Mouse (Mus musculus) heart, embryonic 11.5 days (tissue): Measurements from ENCODE around the gene Srgap2. TPM values are rescaled to one million over a fixed set of nuclear protein-coding genes. Genes with fewer than 3 reads are reported as not detected.
A peak's percentile ranks its signal among the peaks of the same experiment; 100 is the strongest.
"Not testable (repeated sequence)": the region's sequence is repeated elsewhere in the genome, so short reads cannot be mapped to it uniquely, and the experiment has no call there.

Experiments used
- ATAC-seq: fragments of 200-750 bp; cut with Nextera tagmentation; replicated peaks from 2 replicates; pipeline ENCODE4 v1.8.0; 2017; ENCODE audit warnings: moderate library complexity; ENCODE audit not compliant: insufficient number of reproducible peaks, low FRiP score, low TSS enrichment
- H3K27ac ChIP-seq: fragments of 300-500 bp; sonication (generic); 2 replicates; pipeline ENCODE4 v1.5.1; 2014; ENCODE audit warnings: mild to moderate bottlenecking, low read depth, low read length
- H3K27me3 ChIP-seq: fragments of 300-500 bp; sonication (generic); 2 replicates; pipeline ENCODE4 v1.6.1; 2014; ENCODE audit warnings: mild to moderate bottlenecking, low read length, mixed read lengths; ENCODE audit not compliant: control insufficient read depth, insufficient read depth
- H3K36me3 ChIP-seq: fragments of 300-500 bp; sonication (generic); 2 replicates; pipeline ENCODE4 v1.6.1; 2014; ENCODE audit warnings: mild to moderate bottlenecking, low read length, moderate library complexity, mixed read lengths; ENCODE audit not compliant: control insufficient read depth, insufficient read depth
- H3K4me1 ChIP-seq: fragments of 300-500 bp; sonication (generic); 2 replicates; pipeline ENCODE4 v1.6.1; 2014; ENCODE audit warnings: low read length; ENCODE audit not compliant: control insufficient read depth, insufficient read depth
- H3K4me2 ChIP-seq: fragments of 300-500 bp; sonication (generic); 2 replicates; pipeline ENCODE4 v1.6.1; 2014; ENCODE audit warnings: mild to moderate bottlenecking, moderate library complexity
- H3K4me3 ChIP-seq: fragments of 300-500 bp; sonication (generic); 2 replicates; pipeline ENCODE4 v1.5.1; 2014; ENCODE audit warnings: low read depth, low read length
- H3K9ac ChIP-seq: fragments of 300-500 bp; sonication (generic); 2 replicates; pipeline ENCODE4 v1.6.1; 2014; ENCODE audit warnings: mild to moderate bottlenecking, low read depth, low read length, moderate library complexity
- H3K9me3 ChIP-seq: fragments of 300-500 bp; sonication (generic); replicated peaks from 2 replicates; pipeline ENCODE4 v1.6.1; 2016; ENCODE audit warnings: low read length; ENCODE audit not compliant: control insufficient read depth
- WGBS: fragments of 180-500 bp; shearing (Covaris S2); extraction: QIAGEN DNeasy Blood & Tissue Kit; methylation state at CpG from one replicate; pipeline ENCODE4 v1.1.7; 2014; ENCODE audit not compliant: insufficient replicate concordance; 5-methylcytosine and 5-hydroxymethylcytosine counted together
- polyA plus RNA-seq: library from polyadenylated mRNA; unstranded; fragments of >200 nt; fragmentation: Nextera tagmentation; extraction: Ambion mirVana; gene quantifications from 2 replicates; pipeline ENCODE4 v1.2.1, GENCODE M21; 2014

Srgap2 gene
- 19.4 and 23.3 TPM in 2 replicates for polyA plus RNA-seq

DNA sequence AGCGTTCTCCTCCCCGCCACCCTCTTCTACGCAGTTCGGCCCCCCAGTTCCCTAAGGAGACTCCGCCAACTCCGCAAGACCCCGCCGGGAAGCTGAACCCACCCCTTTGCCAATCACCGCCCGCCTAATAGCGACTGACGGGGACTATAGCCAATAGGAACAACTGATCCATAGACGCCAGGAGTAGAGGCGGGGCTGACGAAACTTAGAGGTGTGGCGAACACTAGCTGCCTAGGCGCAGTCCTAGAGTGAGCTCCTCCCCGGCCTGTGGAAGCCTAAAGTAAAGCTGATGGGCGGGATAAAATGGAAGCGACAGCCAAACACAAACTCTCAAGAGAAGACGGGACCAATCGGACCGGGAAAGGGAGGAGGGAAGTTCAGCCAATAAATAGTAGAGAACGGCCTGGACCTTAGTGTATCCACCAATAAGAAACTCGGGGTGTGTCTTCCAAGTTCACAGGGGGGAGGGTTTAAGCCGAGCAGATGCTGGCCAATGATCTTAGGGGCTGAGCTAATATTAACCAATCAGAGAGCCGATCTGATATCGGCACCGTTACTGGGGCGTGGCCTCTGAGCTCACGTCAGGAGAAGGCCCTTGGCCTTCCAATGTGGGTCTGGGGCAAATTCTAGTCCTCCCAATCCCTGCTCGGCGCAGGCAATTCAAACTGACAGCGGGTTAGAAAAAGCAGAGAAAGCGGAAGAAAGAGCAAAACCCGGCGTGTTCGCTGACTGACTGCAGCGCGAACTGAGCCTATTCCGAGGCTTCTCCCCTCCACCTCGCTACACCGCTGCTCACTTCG lies at the start of gene Srgap2, which contains the start of gene Fam72a:
TSS of gene Srgap2 (minus strand) at position 72 of the 800 bp plus-strand sequence.
TSS of gene Fam72a (plus strand) at position 623 of the 800 bp plus-strand sequence.
- Histone ChIP-seq H3K4me1 (peaks cover 32% of the 10 kb centered on the region), H3K4me3 (peak within 1 kb of the TSS; percentile 89), H3K27ac (peak within 1 kb of the TSS; percentile 95), H3K9ac (peak within 1 kb of the TSS; percentile 90), H3K4me2 (peak within 1 kb of the TSS; percentile 92), H3K27me3 (no peaks in the 10 kb centered on the region), H3K9me3 (no peaks in the 10 kb centered on the region), H3K36me3 (no peaks in the 10 kb centered on the region)
- peak; percentile 96 for ATAC-seq
- WGBS, result under 1% methylated on average over 42 of the region's 44 CpGs

DNA sequence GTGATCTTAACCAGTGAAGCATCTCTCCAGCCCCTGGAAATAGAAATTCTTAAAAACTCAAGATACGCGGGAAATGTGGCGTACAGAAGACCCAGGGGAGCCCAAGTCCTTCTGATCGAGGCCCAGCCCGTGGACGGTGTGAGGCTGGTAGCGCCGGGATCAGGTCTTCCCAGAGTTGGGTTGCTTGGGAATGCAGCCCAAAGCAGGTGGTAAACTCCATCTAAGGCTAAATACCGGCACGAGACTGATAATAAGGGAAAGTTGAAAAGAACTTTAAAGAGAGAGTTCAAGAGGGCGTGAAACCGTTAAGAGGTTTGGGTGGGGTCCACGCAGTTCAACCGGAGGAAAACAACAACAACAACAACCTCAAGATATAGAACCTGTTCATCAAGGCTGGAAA lies 46.6 kb upstream of the Srgap2 start:
- Histone ChIP-seq H3K36me3 (no peaks in the 10 kb centered on the region), H3K4me3 (no peak overlapping the region), H3K4me2 (no peak overlapping the region), H3K27me3 (no peaks in the 10 kb centered on the region), H3K27ac (no peak overlapping the region), H3K4me1 (no peaks in the 10 kb centered on the region), H3K9ac (no peak overlapping the region), H3K9me3 (no peaks in the 10 kb centered on the region)
- ATAC-seq, result no peak; the same call in 1 of the 2 replicates
- WGBS, result 90% methylated on average over 14 of the region's 14 CpGs

DNA sequence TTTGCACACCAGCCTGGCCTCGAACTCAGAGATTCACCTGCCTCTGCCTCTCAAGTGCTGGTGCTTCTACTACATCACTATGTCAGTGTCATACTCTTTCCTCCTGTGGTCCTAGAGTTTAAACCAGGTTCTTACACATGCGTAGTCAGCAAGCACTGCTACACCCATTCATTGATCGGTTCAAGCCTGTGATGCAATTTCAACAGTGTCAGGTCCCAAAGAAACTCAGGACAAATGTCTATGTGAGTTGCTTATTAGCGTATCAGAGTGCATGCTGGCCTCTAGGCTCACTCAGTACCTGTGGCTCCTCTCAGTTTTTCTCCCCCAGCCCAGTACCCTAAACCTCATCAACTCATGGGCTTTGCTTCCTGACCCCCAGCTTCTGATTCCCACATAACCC lies 43.2 kb upstream of the Srgap2 start:
- no peaks in the 10 kb centered on the region for H3K9me3 ChIP-seq
- 80% methylated on average over 4 of the region's 4 CpGs for WGBS
- no peak for ATAC-seq
- H3K36me3 ChIP-seq, result no peaks in the 10 kb centered on the region
- H3K27ac ChIP-seq, result no peak overlapping the region
- H3K4me1 ChIP-seq, result no peaks in the 10 kb centered on the region
- no peaks in the 10 kb centered on the region for H3K27me3 ChIP-seq
- no peak overlapping the region for H3K4me2 ChIP-seq
- no peak overlapping the region for H3K4me3 ChIP-seq
- H3K9ac ChIP-seq, result no peak overlapping the region

DNA sequence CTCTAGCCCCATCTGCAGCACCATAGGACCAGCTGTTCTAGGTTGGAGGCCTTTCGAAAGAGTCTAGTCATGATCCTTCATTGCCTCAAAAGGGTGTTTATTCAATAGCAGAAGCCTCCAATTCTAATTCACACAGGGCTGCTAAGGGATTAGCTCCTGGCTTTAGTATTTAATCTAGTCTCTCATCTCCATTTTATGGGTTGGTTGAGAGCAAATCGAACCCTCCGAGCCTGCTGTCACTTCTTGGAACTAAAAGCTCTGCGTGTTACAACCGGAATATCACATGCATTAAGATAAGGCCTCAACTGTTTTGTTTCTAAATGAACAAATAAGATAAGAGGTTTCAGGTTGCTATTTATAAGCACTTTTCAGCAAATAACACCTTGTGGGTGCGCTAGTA lies 42.6 kb upstream of the Srgap2 start:
- no peak overlapping the region for H3K27ac ChIP-seq
- 62% methylated on average over 6 of the region's 6 CpGs for WGBS

DNA sequence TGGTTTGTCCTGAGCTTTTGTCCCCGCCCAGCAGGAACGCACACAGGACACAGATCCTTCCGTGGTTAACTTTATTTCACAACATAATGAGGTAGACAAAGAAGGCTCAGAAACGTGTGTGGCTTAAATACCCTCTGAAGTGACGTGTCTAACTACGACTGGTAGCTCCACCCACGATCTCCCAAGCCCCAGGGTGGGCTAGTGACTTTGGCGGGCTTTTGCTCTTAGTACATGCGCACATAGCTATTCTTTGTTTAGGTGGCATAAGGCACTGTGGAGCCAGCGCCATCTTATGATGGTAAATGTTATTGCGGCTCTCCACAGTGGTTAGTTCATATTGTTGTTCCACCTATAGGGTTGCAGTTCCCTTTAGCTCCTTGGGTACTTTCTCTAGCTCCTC lies 38.9 kb upstream of the Srgap2 start:
- not testable (repeated sequence) for H3K4me1 ChIP-seq, H3K9me3 ChIP-seq, ATAC-seq, H3K27ac ChIP-seq, H3K9ac ChIP-seq, H3K27me3 ChIP-seq, H3K4me3 ChIP-seq, H3K36me3 ChIP-seq, H3K4me2 ChIP-seq
- WGBS, result 33% methylated on average over 11 of the region's 11 CpGs

More for the DNA sequence above, 42.6 kb upstream of the Srgap2 start:
- no peaks in the 10 kb centered on the region for H3K4me1 ChIP-seq
- H3K36me3 ChIP-seq, result no peaks in the 10 kb centered on the region
- ATAC-seq, result no peak
- H3K9ac ChIP-seq, result no peak overlapping the region
- no peaks in the 10 kb centered on the region for H3K27me3 ChIP-seq
- no peaks in the 10 kb centered on the region for H3K9me3 ChIP-seq
- H3K4me3 ChIP-seq, result no peak overlapping the region
- H3K4me2 ChIP-seq, result no peak overlapping the region

DNA sequence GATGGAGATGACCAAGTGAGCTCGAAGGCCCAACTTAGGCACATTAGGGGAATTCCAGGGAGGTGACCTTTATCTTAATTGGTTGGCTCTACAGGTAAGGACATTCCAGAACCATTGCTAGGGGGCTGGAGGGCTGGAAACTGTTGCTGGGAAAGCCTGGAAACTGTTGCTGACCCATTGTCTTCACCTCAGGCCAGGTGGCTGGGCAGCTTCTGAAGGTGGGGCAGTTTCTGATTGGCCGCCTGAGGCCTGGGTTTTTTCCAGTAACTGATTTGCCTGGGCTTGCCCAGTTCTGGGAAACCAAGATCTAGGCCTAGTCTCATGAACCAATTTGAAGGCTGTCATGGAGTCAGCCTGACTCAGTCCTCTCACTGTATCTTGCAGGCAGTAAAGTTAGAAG lies 34.9 kb upstream of the Srgap2 start:
- H3K4me3 ChIP-seq, result no peak overlapping the region
- WGBS, result 86% methylated on average over 2 of the region's 2 CpGs
- no peak for ATAC-seq
- no peaks in the 10 kb centered on the region for H3K36me3 ChIP-seq
- no peaks in the 10 kb centered on the region for H3K9me3 ChIP-seq
- no peaks in the 10 kb centered on the region; the same call in 1 of the 2 replicates for H3K4me1 ChIP-seq
- H3K27me3 ChIP-seq, result no peaks in the 10 kb centered on the region
- no peak overlapping the region for H3K4me2 ChIP-seq
- H3K9ac ChIP-seq, result no peak overlapping the region
- no peak overlapping the region for H3K27ac ChIP-seq

DNA sequence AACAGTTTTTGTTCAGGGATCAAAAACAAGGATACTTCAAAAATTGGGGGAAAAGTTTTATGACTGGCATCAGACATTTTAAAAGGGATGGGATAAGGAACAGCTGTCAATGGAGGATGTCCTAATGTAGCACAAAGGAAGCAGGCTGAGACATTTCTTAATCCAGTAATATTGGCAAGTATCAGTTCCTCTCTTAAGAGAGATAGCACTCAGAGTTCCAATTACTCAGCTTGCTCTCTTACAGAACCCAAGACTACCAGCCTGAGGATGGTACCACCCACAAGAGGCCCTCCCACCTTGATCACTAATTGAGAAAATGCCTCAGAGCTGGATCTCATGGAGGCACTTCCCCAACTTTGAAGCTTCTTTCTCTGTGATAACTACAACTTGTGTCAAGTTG lies 33.3 kb upstream of the Srgap2 start:
- ATAC-seq, result no peak
- no peaks in the 10 kb centered on the region; the same call in 1 of the 2 replicates for H3K4me1 ChIP-seq
- no peak overlapping the region for H3K4me3 ChIP-seq
- H3K27me3 ChIP-seq, result no peaks in the 10 kb centered on the region
- H3K9ac ChIP-seq, result no peak overlapping the region
- H3K9me3 ChIP-seq, result no peaks in the 10 kb centered on the region
- H3K27ac ChIP-seq, result no peak overlapping the region
- no peaks in the 10 kb centered on the region for H3K36me3 ChIP-seq
- no peak overlapping the region for H3K4me2 ChIP-seq

DNA sequence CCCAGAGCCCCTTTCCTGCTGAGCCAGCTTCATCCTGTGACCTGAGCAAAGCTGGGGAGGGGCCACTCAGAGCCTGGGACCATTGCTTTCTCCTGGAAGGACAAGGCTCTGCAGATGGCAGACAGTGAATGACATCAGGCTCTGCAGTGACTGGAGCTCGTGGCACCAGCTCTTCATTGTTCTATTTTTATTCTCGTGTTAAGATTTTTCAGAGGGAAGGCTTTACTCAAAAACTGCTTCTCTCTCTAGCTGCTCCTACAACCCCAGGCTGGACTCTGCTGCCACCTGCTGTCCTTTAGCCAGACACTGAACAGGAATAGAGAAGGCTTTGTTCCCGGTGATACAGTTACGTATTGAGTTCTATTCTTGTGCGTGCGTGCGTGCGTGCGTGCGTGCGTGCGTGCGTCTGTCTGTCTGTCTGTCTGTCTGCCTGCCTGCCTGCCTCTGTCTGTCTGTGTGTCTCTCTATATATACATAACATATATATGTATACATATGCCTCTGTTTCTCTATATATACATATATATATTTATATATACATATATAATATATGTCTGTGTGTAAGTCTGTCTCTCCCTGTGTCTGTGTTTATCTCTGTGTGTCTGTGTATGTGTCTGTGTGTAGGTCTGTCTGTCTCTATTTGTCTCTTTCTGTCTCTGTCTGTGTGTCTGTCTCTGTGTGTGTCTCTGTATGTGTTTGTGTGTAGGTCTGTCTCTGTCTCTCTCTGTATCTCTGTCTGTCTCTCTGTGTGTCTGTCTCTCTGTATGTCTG lies 28.1 kb upstream of the Srgap2 start:
- Histone ChIP-seq H3K36me3 (no peaks in the 10 kb centered on the region), H3K9me3 (no peaks in the 10 kb centered on the region), H3K4me3 (no peak overlapping the region), H3K9ac (peak overlapping the region; percentile 54; the same call in 1 of the 2 replicates), H3K27ac (peak overlapping the region; percentile 64), H3K27me3 (no peaks in the 10 kb centered on the region), H3K4me1 (peaks cover 4% of the 10 kb centered on the region), H3K4me2 (peak overlapping the region; percentile 34)
- ATAC-seq, result 0 out of 2 replicates have a peak, but pooled peaks have one; percentile 42
- WGBS, result 9% methylated on average over 13 of the region's 13 CpGs
